Mouse (Mus musculus) spleen, adult 2 months (tissue): ENCODE data around the gene Vmac. TPM values are rescaled to one million over a fixed set of nuclear protein-coding genes. Genes with fewer than 3 reads are reported as not detected.
A peak's percentile ranks its signal among the peaks of the same experiment; 100 is the strongest.

ENCODE experiments used
- DNase-seq, 2 experiments: peaks; one replicate each; pipeline versions ENCODE4 v3.0.0 to v3.0.0-alpha.2; 2012 to 2021; ENCODE audit warnings: low spot score in 2 of 2, low read depth in 1 of 2
- H3K27ac ChIP-seq: fragments of 200-500 bp; 2 replicates; pipeline ENCODE4 v1.5.1; 2012; ENCODE audit warnings: low read length, inconsistent platforms; ENCODE audit not compliant: insufficient read depth
- H3K27me3 ChIP-seq: fragments of 200-500 bp; 2 replicates; pipeline ENCODE4 v1.6.1; 2012; ENCODE audit warnings: mild to moderate bottlenecking, moderate library complexity, low read length, inconsistent platforms; ENCODE audit not compliant: control insufficient read depth, insufficient read depth
- H3K36me3 ChIP-seq: fragments of 200-500 bp; 2 replicates; pipeline ENCODE4 v1.6.1; 2012; ENCODE audit warnings: mild to moderate bottlenecking, low read length, inconsistent platforms; ENCODE audit not compliant: control insufficient read depth, insufficient read depth
- H3K4me1 ChIP-seq: fragments of 200-500 bp; 2 replicates; pipeline ENCODE4 v1.6.1; 2011; ENCODE audit warnings: inconsistent platforms; ENCODE audit not compliant: control insufficient read depth, insufficient read depth, insufficient read length
- H3K4me3 ChIP-seq: fragments of 200-500 bp; 2 replicates; pipeline ENCODE4 v1.5.1; 2011; ENCODE audit warnings: mild to moderate bottlenecking, inconsistent platforms; ENCODE audit not compliant: insufficient read depth, insufficient read length; ENCODE audit errors: extremely low read depth
- CTCF ChIP-seq: fragments of 200-500 bp; IDR thresholded peaks from 2 replicates; pipeline ENCODE4 v1.5.1; 2011; ENCODE audit warnings: mild to moderate bottlenecking, inconsistent platforms; ENCODE audit not compliant: insufficient read depth, insufficient read length, insufficient replicate concordance; ENCODE audit errors: extremely low read depth
- POLR2A ChIP-seq: fragments of 200-500 bp; IDR thresholded peaks from 2 replicates; pipeline ENCODE4 v1.6.1; 2011; ENCODE audit warnings: low read depth, low read length, inconsistent platforms
- WGBS: fragments of 180-500 bp; shearing (Covaris S2); methylation state at CpG from one replicate; pipeline ENCODE4 v1.1.7; 2018; 5-methylcytosine and 5-hydroxymethylcytosine counted together
- polyA plus RNA-seq: library from polyadenylated mRNA; depleted of rRNA; stranded (reverse); fragments of >200 nt; gene quantifications from 2 replicates; pipeline ENCODE4 v1.2.3, GENCODE M21; 2012; rRNA removed

The Vmac gene
- polyA plus RNA-seq, result 20.3 and 33.9 TPM in 2 replicates

DNA sequence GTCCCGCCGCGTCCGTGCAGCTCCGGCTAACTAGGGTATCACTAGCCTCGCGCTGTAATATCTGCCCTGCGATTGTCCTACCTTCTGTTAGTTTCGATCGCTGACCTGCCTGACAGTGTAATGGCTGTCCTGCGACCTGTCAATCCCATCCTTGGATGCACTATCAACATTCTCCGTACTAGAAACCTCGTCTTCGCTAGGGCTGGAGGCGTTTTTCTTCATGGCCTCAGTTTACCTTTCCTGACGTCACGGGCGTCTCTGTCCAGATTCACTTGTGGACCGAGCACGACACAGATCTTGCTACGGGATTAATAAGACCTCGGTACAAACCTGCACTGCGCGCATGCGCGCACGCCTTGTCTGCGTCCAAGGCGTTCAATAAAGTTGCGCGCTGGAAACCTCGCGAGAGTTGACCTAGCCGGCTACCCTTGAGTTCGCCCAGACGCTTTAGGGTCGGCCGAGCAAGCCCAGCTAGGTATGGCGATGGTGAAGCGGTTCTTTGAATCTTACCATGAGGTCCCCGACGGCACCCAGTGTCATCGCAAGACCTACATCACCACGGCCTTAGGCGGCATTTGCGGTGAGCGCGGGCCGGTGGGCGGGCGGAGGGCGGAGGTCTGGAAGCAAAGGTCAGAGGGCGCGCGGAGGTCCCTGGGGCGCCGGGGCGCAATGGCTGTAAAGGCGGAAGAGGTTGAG is at the start of gene Vmac, which contains the start of gene Ndufa11:
Gene Vmac, minus strand, starts transcription at position 660 of the 696 bp plus-strand sequence.
Gene Ndufa11, plus strand, starts transcription at position 405 of the 696 bp plus-strand sequence.
- peaks cover 5% of the 10 kb centered on the region for H3K36me3 ChIP-seq
- TF ChIP-seq POLR2A (no peak; the same call in none of the 2 replicates), CTCF (no peak)
- peak within 1 kb of the TSS; percentile 94 for H3K27ac ChIP-seq
- under 1% methylated on average over 59 of the region's 59 CpGs for WGBS
- H3K27me3 ChIP-seq, result no peaks in the 10 kb centered on the region
- peak within 1 kb of the TSS; percentile 97 for H3K4me3 ChIP-seq
- H3K4me1 ChIP-seq, result peaks cover 10% of the 10 kb centered on the region
- peak; percentile 91 to 95 for DNase-seq

- 96% methylated on average over 27 of the region's 27 CpGs for WGBS
- peaks cover 32% of the 10 kb centered on the region for H3K36me3 ChIP-seq
- TF ChIP-seq CTCF, result no peak
- no peak for TF ChIP-seq POLR2A
Observed at GRCm38 (mm10) chr17:56766631-56767405, 49.0 kb upstream of the Vmac start.

DNA sequence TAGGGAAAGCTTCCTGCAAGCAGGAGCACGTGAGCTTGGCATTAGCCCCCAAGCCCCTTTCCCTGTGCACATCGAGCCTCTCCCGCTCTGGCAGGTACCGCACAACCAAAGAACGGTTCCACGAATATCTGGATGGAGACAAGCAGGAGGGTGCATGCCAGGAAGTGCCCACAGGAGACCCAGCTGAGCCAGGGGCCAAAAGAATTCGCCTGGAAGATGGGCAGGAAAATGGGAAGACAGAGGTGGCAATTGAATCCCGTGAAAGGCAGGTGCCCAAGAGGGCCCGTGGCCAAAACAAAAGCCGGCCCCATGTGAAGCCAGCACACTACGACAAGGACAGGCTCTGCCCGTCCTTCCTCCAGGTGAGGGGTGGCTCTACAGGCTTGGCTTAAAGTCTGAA is 47.6 kb upstream of the Vmac start:
- WGBS, result 50% methylated on average over 12 of the region's 12 CpGs
- peaks cover 17% of the 10 kb centered on the region for H3K4me1 ChIP-seq
- H3K27me3 ChIP-seq, result no peaks in the 10 kb centered on the region
- peak in 1 of 2 experiments; percentile 19 for DNase-seq
- H3K4me3 ChIP-seq, result peak overlapping the region; percentile 85
- peaks cover 29% of the 10 kb centered on the region for H3K36me3 ChIP-seq
- TF ChIP-seq POLR2A (no peak), CTCF (no peak)
- H3K27ac ChIP-seq, result peak overlapping the region; percentile 98; the same call in 1 of the 2 replicates

More at GRCm38 (mm10) chr17:56766631-56767405, 49.0 kb upstream of the Vmac start:
- no peak overlapping the region for H3K4me3 ChIP-seq
- DNase-seq, result no peak
- no peaks in the 10 kb centered on the region for H3K27me3 ChIP-seq
- peaks cover 14% of the 10 kb centered on the region for H3K4me1 ChIP-seq
- H3K27ac ChIP-seq, result no peak overlapping the region

DNA sequence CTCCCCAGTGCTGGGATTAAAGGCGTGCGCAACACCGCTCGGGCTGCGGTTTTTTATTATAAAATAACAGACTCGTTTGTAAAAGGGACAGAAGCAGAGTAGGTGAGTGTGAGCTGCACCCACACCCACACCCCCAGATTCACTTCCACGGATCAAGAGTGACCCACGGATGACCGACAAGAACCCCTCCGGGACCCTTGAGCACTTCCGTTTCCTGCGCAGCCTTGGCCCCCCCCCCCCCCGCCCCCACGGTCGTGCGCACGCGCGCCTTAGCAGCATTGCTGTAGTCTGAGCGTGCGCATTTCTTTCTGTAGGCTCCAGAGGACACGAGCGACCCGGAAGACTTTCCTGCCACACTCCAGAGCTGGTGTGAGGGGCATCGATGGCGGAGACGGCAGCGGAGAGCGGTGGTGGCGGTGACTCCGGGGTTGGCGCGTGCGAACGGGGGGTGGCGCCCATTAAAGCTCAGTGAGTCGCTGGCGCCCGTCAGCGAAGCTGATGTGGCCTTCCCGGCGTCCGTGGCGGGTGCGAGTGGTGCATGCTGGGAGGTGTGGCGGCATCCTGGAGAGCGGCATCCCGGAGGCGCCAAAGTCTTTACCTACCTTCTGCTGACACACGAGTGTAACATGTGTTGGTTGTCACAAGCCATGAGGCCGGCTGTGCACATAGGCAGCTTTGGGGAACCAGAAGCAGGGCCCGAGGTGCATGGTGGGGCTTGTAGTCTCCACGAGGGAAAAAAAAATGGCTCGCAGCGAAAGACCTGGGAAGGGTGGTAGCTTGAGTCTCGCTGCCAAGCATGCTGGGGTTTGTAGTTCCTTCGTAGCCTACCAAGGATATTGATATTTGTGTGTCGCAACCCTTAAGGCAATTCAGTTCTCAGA is 46.9 kb upstream of the Vmac start, which contains the start of gene Dus3l:
Gene Dus3l, plus strand, starts transcription at position 284 of the 881 bp plus-strand sequence.
- Histone ChIP-seq H3K27me3 (no peaks in the 10 kb centered on the region), H3K4me1 (peaks cover 17% of the 10 kb centered on the region), H3K27ac (peak within 1 kb of the TSS; percentile 98), H3K4me3 (peak within 1 kb of the TSS; percentile 85), H3K36me3 (peaks cover 23% of the 10 kb centered on the region)
- TF ChIP-seq CTCF (no peak), POLR2A (peak; percentile 58)
- WGBS, result under 1% methylated on average over 58 of the region's 58 CpGs
- DNase-seq, result peak; percentile 81 to 84

DNA sequence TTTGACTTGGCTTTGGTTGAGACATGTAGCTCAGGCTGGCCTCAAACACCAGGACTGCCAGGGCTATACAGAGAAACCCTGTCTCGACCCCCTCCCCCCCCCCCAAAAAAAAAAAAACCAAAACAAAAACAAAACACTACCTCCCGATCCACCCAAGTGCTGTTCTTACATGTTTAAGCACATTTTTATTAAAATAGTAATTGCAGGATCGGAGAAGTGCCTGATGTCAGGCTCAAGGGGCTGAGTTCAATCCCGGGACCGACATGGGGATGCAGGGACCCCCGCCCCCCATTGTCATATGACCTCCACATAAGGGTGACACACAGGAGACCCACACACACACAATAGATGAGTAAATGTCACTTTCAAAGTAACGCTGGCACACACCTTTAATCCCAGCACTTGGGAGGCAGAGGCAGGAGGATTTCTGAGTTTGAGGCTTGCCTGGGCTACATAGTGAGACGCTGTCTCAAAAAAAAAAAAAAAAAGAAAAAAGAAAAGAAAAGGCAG is 46.0 kb upstream of the Vmac start:
- peak overlapping the region; percentile 85; the same call in 1 of the 2 replicates for H3K27ac ChIP-seq
- H3K4me1 ChIP-seq, result peaks cover 17% of the 10 kb centered on the region
- TF ChIP-seq CTCF, result no peak
- no peak for TF ChIP-seq POLR2A
- 73% methylated on average over 8 of the region's 8 CpGs for WGBS
- H3K27me3 ChIP-seq, result no peaks in the 10 kb centered on the region
- peaks cover 16% of the 10 kb centered on the region for H3K36me3 ChIP-seq
- DNase-seq, result no peak
- no peak overlapping the region for H3K4me3 ChIP-seq
